Mouse (Mus musculus) layer of hippocampus, adult 2 months (tissue): ENCODE results near the gene Myo15b. TPM values are rescaled to one million over a fixed set of nuclear protein-coding genes. Genes with fewer than 3 reads are reported as not detected.
"Not testable (repeated sequence)": the region's sequence is repeated elsewhere in the genome, so short reads cannot be mapped to it uniquely, and the experiment has no call there.

Experiments
- DNase-seq, 2 experiments: peaks; one replicate each; pipeline ENCODE4 v3.0.0; 2022; ENCODE audit warnings: low spot score in 2 of 2
- H3K27ac ChIP-seq: fragments of 200-600 bp; 2 replicates; pipeline ENCODE4 v1.8.1; 2022
- H3K4me3 ChIP-seq: fragments of 200-600 bp; 2 replicates; pipeline ENCODE4 v1.8.1; 2022; ENCODE audit warnings: mild to moderate bottlenecking
- CTCF ChIP-seq: fragments of 200-600 bp; conservative IDR thresholded peaks from 2 replicates; pipeline ENCODE4 v1.8.1; 2022; ENCODE audit warnings: antibody characterized with exemption, mild to moderate bottlenecking, moderate library complexity
- total RNA-seq, 2 experiments: library from RNA; stranded (reverse); gene quantifications; 2 replicates each; pipeline ENCODE4 v1.2.3; 2021

Gene Myo15b
- total RNA-seq, 2 experiments from 2014 or later, result 0.22 to 0.41 TPM

DNA sequence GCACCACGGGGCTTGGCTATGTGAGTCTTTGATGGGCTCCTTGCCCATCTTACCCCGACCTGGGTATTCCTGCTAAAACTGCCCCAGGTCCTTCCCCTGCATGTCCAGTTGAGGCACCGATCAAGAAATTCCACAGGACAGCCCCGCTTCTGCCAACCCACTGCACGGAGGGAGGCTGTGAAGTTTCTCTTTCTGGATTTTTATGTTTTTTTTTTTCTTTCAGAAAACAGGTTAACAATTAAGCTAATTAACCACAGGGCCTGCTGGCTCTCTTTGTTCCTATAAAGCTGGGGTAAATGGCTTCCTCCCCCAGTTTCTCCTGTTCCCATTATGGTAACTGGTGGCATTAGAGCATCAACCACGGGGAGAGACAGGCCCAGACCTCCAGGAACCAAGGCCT, 24.2 kb upstream of the Myo15b start:
- Histone ChIP-seq H3K4me3 (no peak overlapping the region), H3K27ac (no peak overlapping the region)
- no peak for TF ChIP-seq CTCF
- no peak for DNase-seq

DNA sequence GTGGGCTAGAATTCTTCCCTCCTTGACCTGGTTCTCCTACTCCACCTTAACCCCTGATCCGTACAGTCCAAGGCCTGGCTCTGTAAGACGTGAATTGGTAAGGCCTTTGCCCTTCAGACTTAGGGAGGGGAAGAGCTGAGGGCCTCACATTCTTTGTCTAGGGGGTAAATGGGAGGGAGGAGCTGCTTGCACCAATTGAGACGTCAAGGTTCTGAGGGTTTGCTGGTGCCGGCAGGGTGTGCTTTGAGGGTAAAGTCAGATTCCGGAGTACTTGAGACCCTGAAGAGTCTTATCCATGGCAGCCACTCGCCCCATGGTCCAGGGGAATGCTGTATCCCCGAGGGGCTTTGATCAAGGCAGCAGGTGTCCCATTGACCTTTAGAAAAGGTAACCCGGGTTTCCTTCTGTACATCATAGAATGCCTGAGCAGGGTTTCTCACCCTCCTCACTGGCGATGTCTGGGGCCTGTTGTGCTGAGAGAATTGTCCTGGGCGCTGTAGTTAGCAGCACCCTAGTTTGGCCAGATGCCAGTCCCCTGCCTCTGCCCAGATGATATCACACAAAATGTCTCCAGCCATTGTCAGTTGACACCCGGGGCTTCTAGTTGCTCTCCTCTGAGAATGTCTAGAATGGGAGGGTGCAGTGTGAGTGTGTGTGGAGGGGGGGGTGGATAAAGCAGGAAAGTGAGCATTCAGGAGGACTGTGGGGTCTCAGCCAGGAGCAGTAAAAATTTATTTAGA, 21.4 kb upstream of the Myo15b start:
- Histone ChIP-seq H3K4me3 (no peak overlapping the region), H3K27ac (no peak overlapping the region)
- TF ChIP-seq CTCF, result no peak
- DNase-seq, result no peak

DNA sequence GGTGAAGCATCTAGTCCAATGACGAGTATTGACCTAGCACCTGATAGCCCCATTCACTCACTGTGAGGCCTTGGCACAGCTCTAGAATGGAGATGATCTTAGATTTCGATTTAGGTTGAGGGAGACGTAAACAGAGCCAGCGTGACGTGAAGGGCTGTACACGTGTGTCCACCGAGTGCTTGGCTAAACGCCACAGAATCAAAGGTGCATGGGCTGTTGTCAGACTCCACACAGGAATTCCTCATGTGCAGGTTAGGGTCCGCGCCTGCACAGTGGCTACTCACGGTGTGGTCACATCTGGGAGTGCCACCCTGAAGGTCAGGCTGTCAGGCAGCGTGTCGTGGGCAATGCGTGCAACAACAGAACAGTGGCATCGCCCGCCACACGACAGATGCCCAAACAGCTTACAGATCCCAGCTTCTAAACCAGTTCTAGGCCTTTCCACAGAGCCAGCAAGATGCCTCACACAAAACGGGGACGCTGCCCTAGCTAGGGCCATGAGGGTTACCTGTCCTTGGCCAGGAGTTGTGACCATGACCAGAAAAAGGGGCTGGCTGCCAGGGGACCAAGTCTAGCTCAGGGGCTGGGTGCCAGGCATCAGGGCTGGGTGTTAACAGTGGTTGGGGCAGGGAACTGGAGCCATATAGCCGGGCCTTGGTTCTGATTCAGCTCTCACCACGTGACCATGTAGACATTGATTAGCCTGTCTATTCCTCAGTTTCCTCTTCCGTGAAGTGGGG, 20.4 kb upstream of the Myo15b start:
- no peak overlapping the region for H3K4me3 ChIP-seq
- no peak overlapping the region for H3K27ac ChIP-seq
- no peak for TF ChIP-seq CTCF
- no peak for DNase-seq

DNA sequence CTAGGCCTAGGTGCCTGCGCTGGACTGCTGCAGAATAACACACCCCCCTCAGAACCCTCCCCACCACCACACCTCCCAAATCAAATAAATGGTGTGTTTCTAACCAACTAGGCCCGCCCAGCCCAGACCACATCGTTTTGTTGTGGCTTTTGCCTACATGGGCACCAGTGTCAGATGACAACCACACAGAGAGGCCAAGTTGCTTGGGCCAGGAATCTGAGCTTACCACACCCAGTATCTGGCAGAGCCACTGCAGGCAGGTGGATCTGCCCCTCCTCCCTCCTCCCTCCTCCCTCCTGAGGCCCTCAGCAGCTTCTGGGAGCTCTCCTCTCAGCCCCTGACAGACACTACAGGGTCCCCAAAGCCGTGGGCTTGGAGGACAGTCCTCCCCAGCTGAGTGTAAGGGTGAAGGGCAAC, 19.3 kb upstream of the Myo15b start:
- Histone ChIP-seq H3K27ac (no peak overlapping the region), H3K4me3 (no peak overlapping the region)
- no peak for TF ChIP-seq CTCF
- no peak for DNase-seq

DNA sequence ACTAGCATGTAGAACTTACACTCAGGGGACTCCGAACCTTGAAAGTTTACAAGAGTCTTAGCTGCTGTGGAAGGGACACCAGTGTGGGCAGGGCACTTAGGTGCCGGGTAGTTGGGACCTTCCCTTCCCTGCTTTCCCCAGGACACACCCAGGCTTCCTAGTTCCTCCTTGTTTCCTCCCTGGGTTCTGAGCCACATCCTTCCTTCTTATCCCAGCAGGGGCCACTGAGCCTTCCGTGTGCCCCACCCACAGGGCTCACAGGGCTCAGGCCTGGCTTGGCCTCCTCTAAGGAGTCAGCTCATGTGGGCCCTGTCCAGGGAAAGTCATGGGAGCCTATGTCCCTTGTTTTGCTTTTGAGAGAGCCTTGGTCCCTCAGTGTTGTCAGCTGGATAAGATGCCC, 18.5 kb upstream of the Myo15b start:
- no peak overlapping the region for H3K27ac ChIP-seq
- no peak overlapping the region for H3K4me3 ChIP-seq
- no peak for DNase-seq
- no peak for TF ChIP-seq CTCF

DNA sequence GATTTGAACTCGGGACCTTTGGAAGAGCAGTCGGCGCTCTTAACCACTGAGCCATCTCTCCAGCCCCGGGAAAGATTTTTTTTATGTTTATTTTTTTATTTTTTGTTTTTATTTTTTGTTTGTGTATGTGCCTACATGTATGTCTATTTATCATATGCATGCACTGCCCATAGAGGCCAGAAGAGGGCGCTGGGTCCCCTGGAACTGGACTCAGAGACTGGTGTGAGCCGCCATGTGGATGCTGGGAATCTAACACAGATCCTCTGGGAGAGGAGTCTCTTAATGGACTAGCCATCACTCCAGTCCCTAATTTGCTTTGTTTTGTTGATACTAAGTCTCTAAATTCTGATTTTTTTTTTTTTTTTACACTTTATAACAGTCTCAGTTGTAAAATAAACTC, 17.2 kb upstream of the Myo15b start:
- peak; percentile 41 for TF ChIP-seq CTCF
- DNase-seq, result no peak
- Histone ChIP-seq H3K4me3 (no peak overlapping the region), H3K27ac (no peak overlapping the region)

DNA sequence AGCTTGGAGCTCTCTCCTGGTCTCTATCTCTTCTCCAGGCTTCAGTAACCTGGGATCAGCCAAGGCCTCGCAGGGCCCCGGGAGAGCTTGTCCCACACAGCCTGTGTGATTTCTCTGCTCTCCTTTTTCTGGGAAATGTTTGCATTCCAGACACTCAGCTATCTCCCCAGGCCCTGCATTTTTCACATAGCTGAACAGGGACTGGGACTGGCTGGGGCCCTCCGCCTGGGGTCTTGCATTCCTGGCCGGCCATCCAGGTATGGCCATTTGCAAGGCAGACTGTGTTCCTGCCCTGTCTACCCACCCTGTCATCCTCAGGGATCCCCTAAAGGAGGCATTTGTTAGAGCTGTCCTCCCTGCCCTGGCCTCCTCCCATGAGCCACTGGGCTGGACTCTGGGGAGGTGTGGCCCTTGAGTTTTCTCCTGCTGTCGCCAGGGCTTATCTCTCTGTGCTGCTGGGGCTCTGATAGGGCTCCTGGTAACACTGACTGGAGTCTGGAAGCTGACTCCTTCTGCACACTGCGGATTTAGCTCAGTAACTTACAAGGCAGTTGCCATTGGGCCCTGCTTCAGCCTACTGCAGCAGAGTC, 16.1 kb upstream of the Myo15b start:
- H3K4me3 ChIP-seq, result no peak overlapping the region
- H3K27ac ChIP-seq, result no peak overlapping the region

DNA sequence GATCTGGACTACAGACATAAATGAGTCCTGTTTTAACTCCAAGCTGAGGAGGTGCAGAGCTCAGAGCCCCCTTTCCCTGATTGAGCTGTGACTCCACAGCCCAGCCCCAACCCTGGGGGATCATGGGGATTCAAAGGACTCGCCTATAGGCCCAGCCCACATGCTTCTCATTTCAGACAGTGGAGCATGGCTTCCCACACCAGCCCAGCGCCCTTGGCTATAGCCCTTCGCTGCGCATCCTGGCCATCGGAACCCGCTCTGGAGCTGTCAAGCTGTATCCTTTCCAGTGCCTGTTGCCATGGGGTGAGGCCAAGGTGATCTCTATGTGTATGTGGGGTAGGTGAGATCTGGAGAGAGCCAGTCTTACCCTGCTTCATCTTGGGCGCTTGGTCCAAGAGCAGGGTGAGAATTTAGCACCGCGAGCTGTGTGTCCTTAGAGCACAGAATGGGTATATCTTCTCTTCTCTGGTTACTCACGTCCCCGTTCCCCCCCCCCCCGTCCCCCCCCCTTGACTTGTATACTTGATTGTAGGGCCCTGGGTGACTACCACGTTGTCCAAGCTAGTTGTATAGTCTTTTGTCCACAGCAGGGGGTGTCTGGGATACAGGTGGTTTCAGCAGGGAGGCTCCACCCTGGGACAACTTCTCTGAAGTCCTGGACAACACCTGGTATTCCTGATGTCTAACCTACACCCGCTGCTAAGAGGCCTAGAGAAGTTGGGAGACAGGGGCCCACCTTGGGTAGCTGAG, 14.9 kb upstream of the Myo15b start:
- no peak overlapping the region for H3K4me3 ChIP-seq
- DNase-seq, result no peak
- no peak overlapping the region for H3K27ac ChIP-seq
- TF ChIP-seq CTCF, result no peak

More for the DNA sequence above, 16.1 kb upstream of the Myo15b start:
- TF ChIP-seq CTCF, result no peak
- no peak for DNase-seq

DNA sequence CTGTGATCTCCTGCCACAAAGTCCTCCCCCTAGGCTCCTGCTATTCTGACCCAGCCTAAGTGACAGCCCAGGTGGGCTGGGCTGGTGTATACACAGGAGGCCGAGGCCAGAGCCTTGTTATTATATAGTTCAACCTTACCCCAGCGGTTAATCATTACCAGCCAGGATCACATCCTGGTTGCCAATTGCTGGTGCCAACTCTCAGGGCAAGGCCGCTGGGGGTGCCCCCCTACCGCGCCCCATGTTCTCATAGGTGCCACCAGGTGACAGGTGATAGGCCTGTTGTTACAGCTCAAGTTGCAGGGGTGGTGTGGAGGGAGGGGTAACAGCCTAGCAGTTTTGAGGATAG, 14.3 kb upstream of the Myo15b start:
- no peak for TF ChIP-seq CTCF
- no peak overlapping the region for H3K4me3 ChIP-seq
- no peak overlapping the region for H3K27ac ChIP-seq
- DNase-seq, result no peak

DNA sequence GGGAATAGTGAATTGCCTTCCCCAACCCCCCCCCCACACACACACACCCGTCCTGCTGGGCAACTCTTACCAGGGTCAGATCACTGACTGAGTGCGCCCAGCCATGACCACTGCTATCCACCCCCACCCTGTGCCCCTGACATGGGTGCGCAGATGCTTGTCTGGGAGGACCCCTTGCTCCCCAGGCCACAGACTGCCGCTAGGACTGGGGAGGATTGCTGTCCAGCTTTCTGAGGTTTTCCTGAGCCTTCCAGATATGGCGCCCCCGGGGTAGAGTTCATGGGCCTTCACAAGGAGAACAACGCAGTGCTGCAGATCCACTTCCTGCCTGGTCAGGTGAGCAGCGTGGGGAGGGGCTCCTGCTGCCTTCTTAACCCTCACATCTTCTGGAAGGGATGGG, 14.0 kb upstream of the Myo15b start:
- DNase-seq, result no peak
- Histone ChIP-seq H3K27ac (no peak overlapping the region), H3K4me3 (no peak overlapping the region)
- TF ChIP-seq CTCF, result no peak

DNA sequence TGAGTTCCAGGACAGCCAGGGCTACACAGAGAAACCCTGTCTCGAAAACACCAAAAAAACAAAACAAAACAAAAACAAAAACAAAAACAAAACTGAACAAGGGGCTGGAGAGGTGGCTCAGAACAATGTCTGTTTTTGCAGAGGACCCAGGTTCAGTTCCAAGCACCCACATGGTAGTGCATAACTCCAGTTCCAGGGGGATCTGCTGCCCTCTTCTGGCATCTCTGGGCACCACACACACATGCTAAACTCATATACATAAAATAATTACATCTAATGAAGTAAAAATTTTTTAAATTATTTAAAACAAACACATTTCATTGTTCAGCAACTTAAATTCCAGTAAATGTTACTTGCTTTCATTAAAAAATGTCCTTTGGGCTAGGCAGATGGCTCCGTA, 12.4 kb upstream of the Myo15b start:
- peak; percentile 21 for TF ChIP-seq CTCF
- no peak for DNase-seq
- H3K4me3 ChIP-seq, result no peak overlapping the region
- H3K27ac ChIP-seq, result no peak overlapping the region

DNA sequence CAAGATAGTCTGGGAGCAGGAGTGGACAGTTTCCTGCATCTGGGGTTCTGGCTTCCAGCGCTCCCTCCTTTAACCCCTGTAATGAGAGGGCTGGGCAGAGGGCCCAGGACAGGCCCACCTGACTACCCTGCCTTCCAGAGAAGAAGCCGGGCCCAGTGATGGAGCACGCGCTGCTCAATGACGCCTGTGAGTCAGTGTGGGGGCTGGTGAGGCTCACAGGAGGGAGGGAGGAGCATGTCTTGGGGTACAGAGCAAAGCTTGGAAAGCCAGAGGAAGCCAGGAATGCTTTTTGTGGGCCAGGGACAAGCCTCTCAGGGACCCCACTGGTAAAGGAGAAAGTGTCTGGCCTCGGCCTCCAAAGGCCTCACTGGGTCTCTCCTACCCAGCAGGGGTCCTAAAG, 3.5 kb upstream of the Myo15b start:
- Histone ChIP-seq H3K4me3 (no peak overlapping the region), H3K27ac (no peak overlapping the region)
- DNase-seq, result peak in 1 of 2 experiments; percentile 26
- no peak for TF ChIP-seq CTCF

DNA sequence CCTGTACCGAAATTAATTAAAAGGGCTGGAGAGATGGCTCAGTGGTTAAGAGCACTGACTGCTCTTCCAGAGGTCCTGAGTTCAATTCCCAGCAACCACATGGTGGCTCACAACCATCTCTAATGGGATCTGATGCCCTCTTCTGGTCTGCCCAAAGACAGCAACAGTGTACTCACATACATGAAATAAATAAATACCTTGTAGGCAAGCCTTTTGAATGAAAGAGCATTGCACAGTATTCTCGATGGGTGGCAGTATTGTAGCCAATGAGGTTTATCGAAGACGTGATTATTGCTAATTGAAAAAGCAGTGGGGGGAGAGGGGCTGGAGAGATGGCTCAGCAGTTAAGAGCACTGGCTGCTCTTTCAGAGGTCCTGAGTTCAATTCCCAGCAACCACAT, 1.1 kb upstream of the Myo15b start:
- H3K27ac ChIP-seq, DNase-seq, H3K4me3 ChIP-seq: not testable (repeated sequence)
- peak; percentile 14; the same call in 1 of the 2 replicates for TF ChIP-seq CTCF
